Mouse (Mus musculus) stomach, postnatal 0 days (tissue): ENCODE results near the gene Llcfc1. TPM values are rescaled to one million over a fixed set of nuclear protein-coding genes. Genes with fewer than 3 reads are reported as not detected.

Experiments
- ATAC-seq: fragments of 200-750 bp; cut with Nextera tagmentation; 2 replicates; pipeline ENCODE4 v1.8.0; 2017; ENCODE audit not compliant: low FRiP score, low TSS enrichment
- DNase-seq: peaks from one replicate; pipeline ENCODE4 v3.0.0-alpha.2; 2016; ENCODE audit warnings: low spot score
- H3K27ac ChIP-seq: fragments of 300-500 bp; sonication (generic); replicated peaks from 2 replicates; pipeline ENCODE4 v1.5.1; 2014; ENCODE audit warnings: mild to moderate bottlenecking, control low read depth
- H3K27me3 ChIP-seq: fragments of 300-500 bp; sonication (generic); 2 replicates; pipeline ENCODE4 v1.6.1; 2014; ENCODE audit warnings: low read length; ENCODE audit not compliant: control insufficient read depth, insufficient read depth
- H3K36me3 ChIP-seq: fragments of 300-500 bp; sonication (generic); 2 replicates; pipeline ENCODE4 v1.6.1; 2014; ENCODE audit warnings: low read length, mixed read lengths; ENCODE audit not compliant: control insufficient read depth, insufficient read depth
- H3K4me1 ChIP-seq: fragments of 300-500 bp; sonication (generic); replicated peaks from 2 replicates; pipeline ENCODE4 v1.6.1; 2014; ENCODE audit warnings: antibody characterized with exemption; ENCODE audit not compliant: control insufficient read depth, insufficient read depth
- H3K4me2 ChIP-seq: fragments of 300-500 bp; sonication (generic); replicated peaks from 2 replicates; pipeline ENCODE4 v1.6.1; 2014; ENCODE audit warnings: low read depth, mild to moderate bottlenecking, control low read depth, moderate library complexity
- H3K4me3 ChIP-seq: fragments of 300-500 bp; sonication (generic); 2 replicates; pipeline ENCODE4 v1.5.1; 2014; ENCODE audit warnings: low read depth, low read length, control low read depth
- H3K9ac ChIP-seq: fragments of 300-500 bp; sonication (generic); 2 replicates; pipeline ENCODE4 v1.6.1; 2014; ENCODE audit warnings: mild to moderate bottlenecking, low read length, control low read depth, mixed read lengths
- H3K9me3 ChIP-seq: fragments of 300-500 bp; sonication (generic); 2 replicates; pipeline ENCODE4 v1.6.1; 2016; ENCODE audit warnings: low read length; ENCODE audit not compliant: control insufficient read depth
- CTCF ChIP-seq: IDR thresholded peaks from 2 replicates; pipeline ENCODE4 v1.5.1; 2016; ENCODE audit warnings: antibody characterized with exemption, low read depth, mild to moderate bottlenecking, moderate library complexity
- EP300 ChIP-seq: optimal IDR thresholded peaks from 2 replicates; pipeline ENCODE3; 2016; ENCODE audit warnings: antibody characterized with exemption
- WGBS: fragments of 180-500 bp; shearing (Covaris S2); extraction: QIAGEN DNeasy Blood & Tissue Kit; methylation state at CpG from one replicate; pipeline ENCODE4 v1.1.7; 2014; 5-methylcytosine and 5-hydroxymethylcytosine counted together
- polyA plus RNA-seq: library from polyadenylated mRNA; unstranded; fragments of >200 nt; fragmentation: Nextera tagmentation; extraction: Ambion mirVana; gene quantifications from 2 replicates; pipeline ENCODE4 v1.2.1, GENCODE M21; 2015

The Llcfc1 gene
- polyA plus RNA-seq, 1 experiment from 2014 or later, result not detected

GRCm38 (mm10) chr6:41654648-41655047, 29.6 kb upstream of the Llcfc1 start:
- Histone ChIP-seq H3K4me3 (no peak overlapping the region), H3K9ac (no peak overlapping the region), H3K4me1 (no peaks in the 10 kb centered on the region), H3K27me3 (no peaks in the 10 kb centered on the region), H3K36me3 (no peaks in the 10 kb centered on the region), H3K9me3 (no peaks in the 10 kb centered on the region), H3K4me2 (no peak overlapping the region), H3K27ac (no peak overlapping the region)
- WGBS, result 79% methylated on average over 8 of the region's 8 CpGs
- DNase-seq (no peak), ATAC-seq (no peak)
- TF ChIP-seq CTCF (no peak), EP300 (no peak)

GRCm38 (mm10) chr6:41658487-41658886, 25.7 kb upstream of the Llcfc1 start:
- DNase-seq (no peak), ATAC-seq (no peak)
- Histone ChIP-seq H3K4me3 (no peak overlapping the region), H3K27me3 (no peaks in the 10 kb centered on the region), H3K36me3 (no peaks in the 10 kb centered on the region), H3K9ac (no peak overlapping the region), H3K4me2 (no peak overlapping the region), H3K4me1 (no peaks in the 10 kb centered on the region), H3K27ac (no peak overlapping the region), H3K9me3 (no peaks in the 10 kb centered on the region)
- no peak for TF ChIP-seq CTCF
- TF ChIP-seq EP300, result no peak
- WGBS, result 75% methylated on average over 1 of the region's 1 CpGs

- Histone ChIP-seq H3K27ac (no peak overlapping the region), H3K4me1 (no peaks in the 10 kb centered on the region), H3K4me2 (no peak overlapping the region), H3K4me3 (no peak overlapping the region), H3K27me3 (no peaks in the 10 kb centered on the region), H3K9me3 (no peaks in the 10 kb centered on the region), H3K9ac (no peak overlapping the region), H3K36me3 (no peaks in the 10 kb centered on the region)
- 0 out of 2 replicates have a peak, but pooled peaks have one; percentile 38 for ATAC-seq
- TF ChIP-seq EP300 (no peak), CTCF (peak; percentile 65)
- no peak for DNase-seq
- 29% methylated on average over 2 of the region's 2 CpGs for WGBS
These were observed 21.9 kb upstream of the Llcfc1 start for GRCm38 (mm10) chr6:41662320-41662719.

GRCm38 (mm10) chr6:41676530-41676929, 7.7 kb upstream of the Llcfc1 start:
- ATAC-seq (no peak), DNase-seq (no peak)
- 85% methylated on average over 2 of the region's 2 CpGs for WGBS
- Histone ChIP-seq H3K4me2 (no peak overlapping the region), H3K27ac (no peak overlapping the region), H3K9me3 (no peaks in the 10 kb centered on the region), H3K36me3 (no peaks in the 10 kb centered on the region), H3K27me3 (no peaks in the 10 kb centered on the region), H3K4me1 (no peaks in the 10 kb centered on the region), H3K9ac (no peak overlapping the region), H3K4me3 (no peak overlapping the region)
- no peak for TF ChIP-seq CTCF
- no peak for TF ChIP-seq EP300

- TF ChIP-seq EP300 (no peak), CTCF (no peak)
- no peak within 1 kb of the TSS for H3K27ac ChIP-seq
- no peak for ATAC-seq
- no peak within 1 kb of the TSS for H3K4me2 ChIP-seq
- no peaks in the 10 kb centered on the region for H3K27me3 ChIP-seq
- H3K36me3 ChIP-seq, result no peaks in the 10 kb centered on the region
- no peak for DNase-seq
- no peaks in the 10 kb centered on the region for H3K9me3 ChIP-seq
- 59% methylated on average over 1 of the region's 1 CpGs for WGBS
- no peak within 1 kb of the TSS for H3K4me3 ChIP-seq
- no peak within 1 kb of the TSS for H3K9ac ChIP-seq
- no peaks in the 10 kb centered on the region for H3K4me1 ChIP-seq
These were observed 3.6 kb upstream of the Llcfc1 start, which contains the start of gene Trpv5 for GRCm38 (mm10) chr6:41680669-41681068. Trpv5 (minus strand) TSS chr6:41680769.

- Histone ChIP-seq H3K9ac (no peak overlapping the region), H3K4me1 (no peaks in the 10 kb centered on the region), H3K27ac (no peak overlapping the region), H3K27me3 (no peaks in the 10 kb centered on the region), H3K4me3 (no peak overlapping the region), H3K4me2 (no peak overlapping the region), H3K36me3 (no peaks in the 10 kb centered on the region), H3K9me3 (no peaks in the 10 kb centered on the region)
- TF ChIP-seq CTCF (no peak), EP300 (no peak)
- 71% methylated on average over 5 of the region's 5 CpGs for WGBS
- ATAC-seq, result no peak
- no peak for DNase-seq
These were observed 2.6 kb upstream of the Llcfc1 start for GRCm38 (mm10) chr6:41681656-41682055.
